Mouse (Mus musculus) Patski (cell line): ENCODE measurements around the gene Fuz. TPM values are rescaled to one million over a fixed set of nuclear protein-coding genes. Genes with fewer than 3 reads are reported as not detected.

Experiments used
- ATAC-seq: fragments of 100-300 bp; one replicate; pipeline ENCODE4 v1.8.0; 2021
- CTCF ChIA-PET: fragments of 350-600 bp; sonication (Branson Sonifier 250); formaldehyde crosslinking; loops from one replicate; lab custom pipeline; 2022; ENCODE audit warnings: inconsistent platforms; lab: Charles Lee
- POLR2A ChIA-PET: fragments of 350-600 bp; sonication (Branson Sonifier 250); formaldehyde crosslinking; loops from one replicate; lab custom pipeline; 2022; ENCODE audit warnings: antibody characterized with exemption, inconsistent platforms; lab: Charles Lee
- DNase-seq: peaks from one replicate; pipeline ENCODE4 v3.0.0-alpha.2; 2011; ENCODE audit warnings: low read depth, low spot score
- H3K27me3 ChIP-seq: fragments of 371-371 bp; one replicate; pipeline ENCODE4 v1.5.1; 2021
- CTCF ChIP-seq: fragments of 100-300 bp; IDR thresholded peaks from one replicate; pipeline ENCODE4 v1.5.1; 2021
- in situ Hi-C: fragments of 300-500 bp; cut with MboI; formaldehyde crosslinking; loops from 3 replicates; pipeline ENCODE4 v1.11.1; 2018; ENCODE audit warnings: low pct_unique_long_range_greater_than_20kb, mixed read lengths
- polyA plus RNA-seq: library from polyadenylated mRNA; unstranded; gene quantifications from one replicate; pipeline ENCODE4 v1.2.3, GENCODE M21; 2021

Gene Fuz
- polyA plus RNA-seq, 1 experiment from 2014 or later: 16.9 TPM

DNA sequence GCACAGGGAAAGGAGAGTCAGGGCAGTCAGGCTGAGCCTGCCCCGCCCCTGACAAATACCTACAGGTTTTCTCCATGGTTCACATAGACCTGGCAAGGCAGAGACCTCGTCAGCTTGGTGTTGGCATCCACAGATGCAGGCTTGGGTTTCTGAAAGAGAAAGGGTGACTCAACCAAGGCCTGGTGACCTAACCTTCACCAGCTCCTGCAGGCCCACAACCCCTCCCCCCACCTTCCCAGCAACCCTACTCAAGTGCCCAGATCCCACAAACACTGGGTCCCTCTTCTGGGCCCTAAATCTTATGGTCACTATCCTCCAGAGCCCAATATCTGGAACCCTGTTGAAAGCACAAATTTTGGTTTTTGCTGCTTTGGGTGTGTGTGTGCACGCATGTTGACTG, 12.8 kb upstream of the Fuz start:
- in situ Hi-C loops: no loop called here
- DNase-seq: no peak
- no peaks in the 10 kb centered on the region for H3K27me3 ChIP-seq
- ATAC-seq: no peak
- no peak for TF ChIP-seq CTCF
- CTCF ChIA-PET: interaction anchor here (0.9 to 1.5 kb wide), 2 partner anchors 9 to 12 kb away, joined by 3 to 4 read pairs; no protein-coding TSS in a partner anchor
- POLR2A ChIA-PET: interaction anchor here (1.2 kb wide), 1 partner anchor 9 kb away, joined by 3 read pairs; no protein-coding TSS in a partner anchor

DNA sequence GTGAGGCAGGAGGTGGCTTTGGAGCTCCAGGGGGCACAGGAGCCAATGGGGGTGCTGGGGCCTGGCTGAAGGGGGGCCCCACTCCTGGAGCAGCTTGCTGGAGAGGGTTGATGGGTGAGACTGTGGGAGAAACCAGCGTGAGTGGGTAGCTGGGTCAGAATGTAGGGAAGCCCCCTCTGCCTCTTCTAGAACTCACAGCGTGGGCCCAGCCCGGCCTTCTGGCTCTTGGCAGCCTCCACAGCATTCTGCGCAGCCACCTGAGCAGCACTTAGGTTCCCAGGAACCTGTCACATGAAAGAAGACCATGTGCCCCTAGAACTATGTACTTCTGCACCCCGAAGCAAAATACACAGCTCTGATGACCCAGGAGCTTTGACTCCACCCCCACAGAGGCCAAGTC, 11.2 kb upstream of the Fuz start:
- in situ Hi-C loops: no loop called here
- TF ChIP-seq CTCF: no peak
- no peaks in the 10 kb centered on the region for H3K27me3 ChIP-seq
- POLR2A ChIA-PET: no interaction called here
- DNase-seq (no peak), ATAC-seq (no peak)
- CTCF ChIA-PET: interaction anchor here (1.2 kb wide), 1 partner anchor 13 kb away, joined by 3 read pairs; no protein-coding TSS in a partner anchor

DNA sequence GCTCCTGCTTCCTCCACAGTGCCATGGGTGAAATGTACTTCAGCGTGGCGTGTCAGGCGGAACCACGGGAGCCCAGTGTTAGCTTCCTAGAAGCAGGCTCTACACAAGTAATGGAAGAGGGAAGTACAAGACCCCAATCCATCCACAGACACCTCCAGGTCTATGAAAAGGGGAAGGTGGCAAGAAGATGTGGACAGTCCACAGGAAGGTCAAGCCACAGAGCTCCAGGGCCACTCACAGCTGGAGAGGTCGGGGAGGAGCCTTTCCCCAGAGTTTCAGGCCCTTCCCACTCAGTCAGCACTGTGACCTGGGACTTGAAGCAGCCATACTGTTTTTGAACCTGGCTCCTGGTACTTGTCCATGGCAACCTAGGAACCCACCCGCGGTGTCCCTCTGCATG, 8.9 kb upstream of the Fuz start:
- ChIA-PET CTCF (no interaction called here), POLR2A (no interaction called here)
- DNase-seq (no peak), ATAC-seq (no peak)
- TF ChIP-seq CTCF: no peak
- in situ Hi-C loops: no loop called here
- no peaks in the 10 kb centered on the region for H3K27me3 ChIP-seq

DNA sequence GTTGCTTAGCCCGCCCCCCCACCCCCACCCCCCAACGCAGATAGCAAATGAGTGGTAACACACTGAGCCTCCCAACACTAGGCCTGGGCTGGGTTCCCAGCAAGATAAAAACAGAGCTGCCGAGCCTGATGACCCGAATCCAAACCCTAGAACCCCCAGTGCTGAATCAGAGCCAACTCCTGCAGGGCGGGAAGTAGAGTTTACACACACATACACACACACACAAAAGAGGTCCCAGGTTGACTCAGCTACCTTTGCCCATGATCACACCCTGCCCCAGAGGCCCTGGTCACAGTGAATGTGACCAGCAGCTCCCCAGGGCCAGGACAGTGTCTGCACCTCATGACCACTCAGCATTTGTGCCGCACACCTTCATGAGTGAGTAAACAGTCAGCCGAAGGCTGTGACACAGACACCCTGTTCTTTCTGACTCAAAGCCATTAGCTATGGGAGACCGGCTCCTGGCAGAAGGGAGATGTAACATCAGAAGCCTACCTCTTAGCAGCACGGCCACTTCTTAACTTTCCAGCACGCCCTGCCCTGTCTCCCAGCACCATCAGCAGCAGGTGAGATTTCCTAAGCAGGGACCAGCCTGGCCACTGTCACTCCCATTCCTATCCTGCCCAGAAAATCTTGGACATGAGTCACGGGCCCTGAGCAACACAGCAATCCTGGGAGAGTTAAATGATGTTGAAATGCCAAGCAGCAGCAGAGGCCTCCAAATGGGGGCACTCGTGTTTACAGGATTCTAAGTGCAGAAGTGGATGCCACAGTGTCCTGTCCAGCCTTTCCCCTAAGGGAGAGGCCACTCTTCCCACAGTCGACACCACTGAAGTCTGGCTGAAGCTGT, 7.4 kb upstream of the Fuz start:
- CTCF ChIA-PET: interaction anchor here (1.2 kb wide), 1 partner anchor 36 kb away, joined by 3 read pairs; no protein-coding TSS in a partner anchor

DNA sequence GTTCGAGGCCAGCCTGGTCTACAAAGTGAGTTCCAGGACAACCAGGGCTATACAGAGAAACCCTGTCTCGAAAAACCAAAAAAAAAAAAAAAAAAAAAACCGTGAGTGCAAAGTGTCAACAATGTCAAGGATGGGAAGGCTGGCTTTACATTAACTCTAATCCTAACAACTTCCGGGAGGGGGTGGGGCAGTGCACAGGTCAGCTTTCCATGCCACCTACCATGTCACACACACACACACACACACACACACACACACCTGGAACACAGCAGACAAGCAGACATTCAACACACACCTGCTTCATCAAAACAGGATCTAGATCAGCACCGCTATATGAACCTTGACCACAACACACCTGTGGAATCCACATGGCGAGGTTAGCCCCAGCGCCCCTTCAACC, 5.7 kb upstream of the Fuz start:
- POLR2A ChIA-PET: no interaction called here
- no peaks in the 10 kb centered on the region for H3K27me3 ChIP-seq
- TF ChIP-seq CTCF: no peak
- DNase-seq (no peak), ATAC-seq (no peak)
- in situ Hi-C loops: loop anchor here (10.0 kb wide), 1 partner anchor 65 kb away; no protein-coding TSS in a partner anchor
- CTCF ChIA-PET: no interaction called here

More for the DNA sequence above, 7.4 kb upstream of the Fuz start:
- POLR2A ChIA-PET: interaction anchor here (1.1 kb wide), 1 partner anchor 19 kb away, joined by 3 read pairs; the partner anchor contains the start of gene Ptov1
- TF ChIP-seq CTCF: no peak
- peak; percentile 44 for ATAC-seq
- DNase-seq: peak; percentile 44
- no peaks in the 10 kb centered on the region for H3K27me3 ChIP-seq
- in situ Hi-C loops: no loop called here

DNA sequence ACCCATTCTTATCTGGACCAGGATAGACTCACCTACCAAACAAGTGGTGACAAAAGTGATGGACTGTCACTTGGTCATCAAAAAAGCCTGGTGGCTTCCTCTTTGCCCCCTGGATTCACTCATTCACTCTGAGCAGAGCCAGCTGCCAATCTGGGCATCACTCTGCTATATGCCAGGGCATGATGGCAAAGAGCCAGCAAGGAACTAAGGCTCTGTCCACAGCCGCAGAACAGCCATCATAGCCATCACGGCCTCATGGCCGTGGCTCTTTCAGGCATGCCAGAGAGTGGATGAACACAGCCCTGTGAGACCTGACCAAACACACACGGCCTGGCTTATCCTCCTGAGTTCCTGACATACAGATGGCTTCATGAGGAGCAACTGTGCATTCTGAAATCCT, 5.1 kb upstream of the Fuz start:
- POLR2A ChIA-PET: no interaction called here
- DNase-seq (no peak), ATAC-seq (no peak)
- in situ Hi-C loops: loop anchor here (10.0 kb wide), 1 partner anchor 64 kb away; no protein-coding TSS in a partner anchor
- no peaks in the 10 kb centered on the region for H3K27me3 ChIP-seq
- no peak for TF ChIP-seq CTCF
- CTCF ChIA-PET: no interaction called here

DNA sequence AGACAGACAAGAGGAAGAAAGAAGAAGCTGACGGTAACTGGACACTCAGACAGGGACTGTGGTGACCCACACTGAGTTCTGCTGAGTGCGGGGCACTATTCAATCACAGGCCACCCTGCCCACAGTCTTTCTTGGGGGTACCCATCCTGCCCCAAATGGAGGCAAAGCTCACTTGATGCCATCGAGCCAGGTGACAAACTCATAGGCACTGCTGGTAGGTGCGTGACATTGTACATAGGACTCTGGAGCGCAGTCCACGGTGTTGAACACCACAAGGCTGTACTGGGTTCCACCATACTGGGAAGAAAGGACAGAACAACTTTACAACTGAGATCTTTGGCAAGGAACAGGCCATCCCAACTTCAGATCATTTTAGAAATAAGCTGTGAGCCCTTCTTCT, 4.3 kb upstream of the Fuz start:
- no peak for TF ChIP-seq CTCF
- ChIA-PET CTCF (interaction anchor here (0.9 to 1.5 kb wide), 3 partner anchors 9 to 64 kb away, joined by 4 read pairs; partner anchors contain the start of gene Ptov1), POLR2A (interaction anchor here (0.9 to 1.5 kb wide), 5 partner anchors 9 to 26 kb away, joined by 3 to 6 read pairs (median 3); partner anchors contain the start of gene Ptov1)
- DNase-seq (no peak), ATAC-seq (no peak)
- in situ Hi-C loops: loop anchor here (10.0 kb wide), 1 partner anchor 63 kb away; no protein-coding TSS in a partner anchor
- H3K27me3 ChIP-seq: no peaks in the 10 kb centered on the region

DNA sequence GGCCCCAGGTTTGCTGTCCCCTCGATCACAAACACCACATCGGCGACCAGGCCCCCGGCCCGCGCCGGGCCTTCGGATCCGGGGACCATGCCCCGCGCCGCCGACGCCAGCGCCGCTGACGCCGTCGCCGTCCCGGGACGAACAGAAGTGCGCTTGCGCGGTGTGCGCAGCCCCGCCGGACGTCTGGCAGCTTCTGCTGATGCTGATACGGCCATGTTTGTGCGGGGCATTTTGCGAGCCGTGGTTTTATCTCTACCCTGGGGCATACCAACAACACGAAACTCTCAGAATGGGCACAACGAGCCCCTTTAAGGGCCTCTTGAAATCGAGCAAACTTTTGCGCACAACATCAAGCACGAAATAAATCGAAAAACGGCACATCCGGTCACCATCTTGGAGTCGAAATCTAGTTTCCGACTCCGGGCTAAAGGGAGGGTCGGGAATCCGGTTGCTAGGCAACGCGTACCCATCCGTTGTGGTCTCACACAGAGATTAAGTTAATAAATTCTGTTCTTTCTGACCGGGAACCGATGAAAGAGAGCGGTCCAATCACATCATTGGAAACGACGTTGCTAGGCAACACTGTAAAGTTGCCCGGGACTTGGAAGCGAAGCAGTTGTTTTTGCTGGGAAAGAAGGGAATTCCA, 3.5 kb upstream of the Fuz start, which contains the start of gene Med25:
Gene Med25, minus strand, starts transcription at position 437 of the 646 bp plus-strand sequence.
- in situ Hi-C loops: loop anchor here (10.0 kb wide), 1 partner anchor 62 kb away; no protein-coding TSS in a partner anchor
- no peaks in the 10 kb centered on the region for H3K27me3 ChIP-seq
- no peak for TF ChIP-seq CTCF
- ChIA-PET CTCF (interaction anchor here (0.9 to 1.5 kb wide), 3 partner anchors 9 to 63 kb away, joined by 4 read pairs; partner anchors contain the start of gene Ptov1), POLR2A (interaction anchor here (0.9 to 1.5 kb wide), 6 partner anchors 10 to 34 kb away, joined by 3 to 6 read pairs (median 3); partner anchors contain the start of gene Ptov1)
- ATAC-seq: peak; percentile 27
- peak; percentile 94 for DNase-seq

DNA sequence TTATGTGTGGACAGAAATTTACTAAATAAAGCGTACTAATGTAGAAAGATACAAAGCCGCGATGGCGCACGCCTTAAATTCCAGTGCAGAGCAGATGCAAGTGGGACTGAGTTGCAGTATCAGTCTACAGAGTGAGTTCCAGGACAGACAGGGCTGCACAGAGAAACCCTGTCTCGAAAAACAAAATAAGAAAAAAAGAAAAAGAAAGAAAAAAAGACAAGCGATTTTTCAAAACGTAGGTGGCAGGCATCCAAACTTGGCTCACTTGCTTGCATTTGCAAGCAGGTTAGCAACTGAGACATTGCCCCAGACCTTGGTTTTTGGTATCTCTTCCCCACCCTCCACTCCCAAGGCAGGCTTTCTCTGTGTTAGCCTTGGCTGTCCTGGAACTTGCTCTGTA, 2.7 kb upstream of the Fuz start:
- no peak for ATAC-seq
- no peaks in the 10 kb centered on the region for H3K27me3 ChIP-seq
- in situ Hi-C loops: loop anchor here (10.0 kb wide), 1 partner anchor 62 kb away; no protein-coding TSS in a partner anchor
- TF ChIP-seq CTCF: no peak
- CTCF ChIA-PET: interaction anchor here (1.0 kb wide), 1 partner anchor 12 kb away, joined by 3 read pairs; no protein-coding TSS in a partner anchor
- POLR2A ChIA-PET: interaction anchor here (1.0 kb wide), 1 partner anchor 35 kb away, joined by 3 read pairs; no protein-coding TSS in a partner anchor
- DNase-seq: no peak

DNA sequence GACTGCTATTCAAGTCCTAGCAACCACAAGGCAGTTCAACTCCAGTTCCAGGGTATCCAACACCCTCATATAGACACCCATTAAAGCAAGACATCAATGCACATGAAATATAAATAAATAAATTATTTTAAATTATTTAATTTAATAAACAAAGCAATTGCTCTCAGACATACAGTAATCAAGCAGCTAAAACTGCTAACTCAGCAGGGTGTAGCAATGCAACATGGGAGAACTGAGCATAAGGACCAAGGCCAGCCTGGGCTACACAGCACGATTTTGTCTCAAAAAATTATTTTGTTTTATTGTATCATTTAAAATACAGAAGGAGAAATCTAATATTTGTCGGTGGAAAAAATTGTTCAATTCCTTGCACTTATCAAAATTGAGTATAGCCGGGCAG, 1.7 kb upstream of the Fuz start:
- CTCF ChIA-PET: interaction anchor here (1.0 to 4.1 kb wide), 2 partner anchors 11 to 36 kb away, joined by 3 to 15 read pairs; partner anchors contain the start of gene Ap2a1
- H3K27me3 ChIP-seq: no peaks in the 10 kb centered on the region
- DNase-seq: no peak
- in situ Hi-C loops: loop anchor here (10.0 kb wide), 1 partner anchor 61 kb away; no protein-coding TSS in a partner anchor
- POLR2A ChIA-PET: interaction anchor here (0.6 kb wide), 1 partner anchor 20 kb away, joined by 4 read pairs; no protein-coding TSS in a partner anchor
- TF ChIP-seq CTCF: no peak
- ATAC-seq: no peak
